Mouse (Mus musculus): ENCODE data around the gene Il21. TPM values are rescaled to one million over a fixed set of nuclear protein-coding genes. Genes with fewer than 3 reads are reported as not detected.

Gene Il21
- polyA plus RNA-seq, 1 experiment from 2014 or later: not detected

- no peak for TF ChIP-seq CTCF (IDR thresholded peaks at IDR 0.05; ENCODE audit: low read depth)
- DNase-seq (no peak), ATAC-seq (ENCODE audit: insufficient read depth) (no peak)
- Histone ChIP-seq H3K27me3 (ENCODE audit: insufficient read depth, low read length) (no peaks in the 10 kb centered on the region), H3K9me3 (ENCODE audit: low read depth, low read length) (no peaks in the 10 kb centered on the region), H3K9ac (no peak overlapping the region), H3K27ac (ENCODE audit: low read depth) (no peak overlapping the region), H3K4me3 (ENCODE audit: low read depth, low read length) (no peak overlapping the region), H3K4me1 (ENCODE audit: insufficient read depth) (no peaks in the 10 kb centered on the region), H3K36me3 (ENCODE audit: insufficient read depth) (no peaks in the 10 kb centered on the region), H3K4me2 (no peak overlapping the region)
- 82% methylated on average over 11 of the region's 11 CpGs for WGBS
Measured at GRCm38 (mm10) chr3:37268338-37268737, 35.9 kb upstream of the Il21 start.

- Histone ChIP-seq H3K36me3 (ENCODE audit: insufficient read depth) (no peaks in the 10 kb centered on the region), H3K9me3 (ENCODE audit: low read depth, low read length) (no peaks in the 10 kb centered on the region), H3K9ac (no peak overlapping the region), H3K4me3 (ENCODE audit: low read depth, low read length) (no peak overlapping the region), H3K4me1 (ENCODE audit: insufficient read depth) (no peaks in the 10 kb centered on the region), H3K4me2 (no peak overlapping the region), H3K27ac (ENCODE audit: low read depth) (no peak overlapping the region), H3K27me3 (ENCODE audit: insufficient read depth, low read length) (no peaks in the 10 kb centered on the region)
- 36% methylated on average over 10 of the region's 10 CpGs for WGBS
- DNase-seq: no peak
- no peak for TF ChIP-seq CTCF (IDR thresholded peaks at IDR 0.05; ENCODE audit: low read depth)
- no peak for ATAC-seq (ENCODE audit: insufficient read depth)
Measured at GRCm38 (mm10) chr3:37259331-37259999, 27.0 kb upstream of the Il21 start.

GRCm38 (mm10) chr3:37257776-37258175, 25.3 kb upstream of the Il21 start:
- DNase-seq (no peak), ATAC-seq (ENCODE audit: insufficient read depth) (no peak)
- Histone ChIP-seq H3K36me3 (ENCODE audit: insufficient read depth) (no peaks in the 10 kb centered on the region), H3K9me3 (ENCODE audit: low read depth, low read length) (no peaks in the 10 kb centered on the region), H3K4me2 (no peak overlapping the region), H3K27ac (ENCODE audit: low read depth) (no peak overlapping the region), H3K4me1 (ENCODE audit: insufficient read depth) (no peaks in the 10 kb centered on the region), H3K4me3 (ENCODE audit: low read depth, low read length) (no peak overlapping the region), H3K27me3 (ENCODE audit: insufficient read depth, low read length) (no peaks in the 10 kb centered on the region), H3K9ac (no peak overlapping the region)
- TF ChIP-seq CTCF (IDR thresholded peaks at IDR 0.05; ENCODE audit: low read depth): no peak
- WGBS: 83% methylated on average over 15 of the region's 15 CpGs

- DNase-seq (no peak), ATAC-seq (ENCODE audit: insufficient read depth) (no peak)
- no peaks in the 10 kb centered on the region for H3K36me3 ChIP-seq (ENCODE audit: insufficient read depth)
- no peak overlapping the region for H3K9ac ChIP-seq
- H3K9me3 ChIP-seq (ENCODE audit: low read depth, low read length): no peaks in the 10 kb centered on the region
- H3K27ac ChIP-seq (ENCODE audit: low read depth): no peak overlapping the region
- TF ChIP-seq CTCF (IDR thresholded peaks at IDR 0.05; ENCODE audit: low read depth): no peak
- no peak overlapping the region for H3K4me2 ChIP-seq
- no peak overlapping the region for H3K4me3 ChIP-seq (ENCODE audit: low read depth, low read length)
- no peaks in the 10 kb centered on the region for H3K27me3 ChIP-seq (ENCODE audit: insufficient read depth, low read length)
- 88% methylated on average over 3 of the region's 3 CpGs for WGBS
- no peaks in the 10 kb centered on the region for H3K4me1 ChIP-seq (ENCODE audit: insufficient read depth)
Measured at GRCm38 (mm10) chr3:37250967-37251366, 18.5 kb upstream of the Il21 start.

- H3K4me1 ChIP-seq (ENCODE audit: insufficient read depth): no peaks in the 10 kb centered on the region
- no peak overlapping the region for H3K27ac ChIP-seq (ENCODE audit: low read depth)
- H3K9ac ChIP-seq: no peak overlapping the region
- no peak for DNase-seq
- whole genome bisulfite sequencing: 57% methylated on average over 4 of the region's 4 CpGs
- no peak overlapping the region for H3K4me3 ChIP-seq (ENCODE audit: low read depth, low read length)
- TF ChIP-seq CTCF (IDR thresholded peaks at IDR 0.05; ENCODE audit: low read depth): no peak
- no peaks in the 10 kb centered on the region for H3K27me3 ChIP-seq (ENCODE audit: insufficient read depth, low read length)
- H3K4me2 ChIP-seq: no peak overlapping the region
- no peaks in the 10 kb centered on the region for H3K36me3 ChIP-seq (ENCODE audit: insufficient read depth)
- no peaks in the 10 kb centered on the region for H3K9me3 ChIP-seq (ENCODE audit: low read depth, low read length)
- ATAC-seq (ENCODE audit: insufficient read depth): no peak
Measured at GRCm38 (mm10) chr3:37235025-37235424, 2.6 kb upstream of the Il21 start.

- H3K4me2 ChIP-seq: no peak overlapping the region
- H3K27me3 ChIP-seq (ENCODE audit: insufficient read depth, low read length): no peaks in the 10 kb centered on the region
- H3K9ac ChIP-seq: no peak overlapping the region
- no peaks in the 10 kb centered on the region for H3K36me3 ChIP-seq (ENCODE audit: insufficient read depth)
- no peak overlapping the region for H3K4me3 ChIP-seq (ENCODE audit: low read depth, low read length)
- 80% methylated on average over 7 of the region's 7 CpGs for WGBS
- no peak overlapping the region for H3K27ac ChIP-seq (ENCODE audit: low read depth)
- no peak for ATAC-seq (ENCODE audit: insufficient read depth)
- H3K4me1 ChIP-seq (ENCODE audit: insufficient read depth): no peaks in the 10 kb centered on the region
- H3K9me3 ChIP-seq (ENCODE audit: low read depth, low read length): no peaks in the 10 kb centered on the region
- TF ChIP-seq CTCF (IDR thresholded peaks at IDR 0.05; ENCODE audit: low read depth): no peak
- no peak for DNase-seq
Measured at GRCm38 (mm10) chr3:37231153-37231552, 1.3 kb downstream of the Il21 start.

- H3K9ac ChIP-seq: no peak overlapping the region
- H3K27ac ChIP-seq (ENCODE audit: low read depth): no peak overlapping the region
- DNase-seq: no peak
- no peak overlapping the region for H3K4me3 ChIP-seq (ENCODE audit: low read depth, low read length)
- no peaks in the 10 kb centered on the region for H3K27me3 ChIP-seq (ENCODE audit: insufficient read depth, low read length)
- no peaks in the 10 kb centered on the region for H3K36me3 ChIP-seq (ENCODE audit: insufficient read depth)
- no peak for TF ChIP-seq CTCF (IDR thresholded peaks at IDR 0.05; ENCODE audit: low read depth)
- 61% methylated on average over 11 of the region's 11 CpGs for WGBS
- H3K4me2 ChIP-seq: no peak overlapping the region
- no peak for ATAC-seq (ENCODE audit: insufficient read depth)
- H3K9me3 ChIP-seq (ENCODE audit: low read depth, low read length): no peaks in the 10 kb centered on the region
- H3K4me1 ChIP-seq (ENCODE audit: insufficient read depth): no peaks in the 10 kb centered on the region
Measured at GRCm38 (mm10) chr3:37229082-37229829, 3.2 kb downstream of the Il21 start.

Data from lung, embryonic 14.5 days (tissue).